Mouse (Mus musculus): ENCODE measurements around the gene Msrb2. TPM values are rescaled to one million over a fixed set of nuclear protein-coding genes. Genes with fewer than 3 reads are reported as not detected.
A peak's percentile ranks its signal among the peaks of the same experiment; 100 is the strongest.

Gene Msrb2
- polyA plus RNA-seq, 1 experiment from 2014 or later: 28.9 TPM

GRCm38 (mm10) chr2:19429031-19429430, 57.8 kb downstream of the Msrb2 start:
- no peak overlapping the region for H3K4me2 ChIP-seq
- H3K4me1 ChIP-seq (replicated peaks): peaks cover 13% of the 10 kb centered on the region; the same call in 1 of the 2 replicates
- H3K9me3 ChIP-seq: no peaks in the 10 kb centered on the region; the same call in 1 of the 2 replicates
- no peak overlapping the region for H3K4me3 ChIP-seq (replicated peaks)
- H3K27ac ChIP-seq: no peak overlapping the region
- WGBS: 7% methylated on average over 10 of the region's 10 CpGs
- peaks cover 84% of the 10 kb centered on the region for H3K27me3 ChIP-seq
- no peak overlapping the region for H3K9ac ChIP-seq (replicated peaks)
- H3K36me3 ChIP-seq: no peaks in the 10 kb centered on the region
- no peak for ATAC-seq (ENCODE audit: insufficient number of reproducible peaks, insufficient read depth, low FRiP score, low TSS enrichment, low read depth)

- 4% methylated on average over 31 of the region's 31 CpGs for WGBS
- Histone ChIP-seq H3K4me1 (replicated peaks) (peaks cover 13% of the 10 kb centered on the region; the same call in 1 of the 2 replicates), H3K4me3 (replicated peaks) (no peak overlapping the region), H3K4me2 (no peak overlapping the region), H3K27me3 (peaks cover 86% of the 10 kb centered on the region), H3K36me3 (no peaks in the 10 kb centered on the region), H3K27ac (no peak overlapping the region), H3K9ac (replicated peaks) (no peak overlapping the region), H3K9me3 (no peaks in the 10 kb centered on the region; the same call in 1 of the 2 replicates)
- ATAC-seq (ENCODE audit: insufficient number of reproducible peaks, insufficient read depth, low FRiP score, low TSS enrichment, low read depth): no peak
These were observed 58.8 kb downstream of the Msrb2 start for GRCm38 (mm10) chr2:19429691-19430690.

- under 1% methylated on average over 33 of the region's 33 CpGs for WGBS
- Histone ChIP-seq H3K27ac (no peak overlapping the region), H3K4me1 (replicated peaks) (peaks cover 13% of the 10 kb centered on the region; the same call in 1 of the 2 replicates), H3K9me3 (no peaks in the 10 kb centered on the region; the same call in 1 of the 2 replicates), H3K36me3 (no peaks in the 10 kb centered on the region), H3K4me2 (peak overlapping the region; percentile 35), H3K9ac (replicated peaks) (no peak overlapping the region), H3K27me3 (peaks cover 86% of the 10 kb centered on the region), H3K4me3 (replicated peaks) (peak overlapping the region; percentile 12; the same call in 1 of the 2 replicates)
- no peak for ATAC-seq (ENCODE audit: insufficient number of reproducible peaks, insufficient read depth, low FRiP score, low TSS enrichment, low read depth)
These were observed 59.5 kb downstream of the Msrb2 start for GRCm38 (mm10) chr2:19430746-19431145.

GRCm38 (mm10) chr2:19431186-19431585, 59.9 kb downstream of the Msrb2 start:
- 2% methylated on average over 18 of the region's 18 CpGs for WGBS

DNA sequence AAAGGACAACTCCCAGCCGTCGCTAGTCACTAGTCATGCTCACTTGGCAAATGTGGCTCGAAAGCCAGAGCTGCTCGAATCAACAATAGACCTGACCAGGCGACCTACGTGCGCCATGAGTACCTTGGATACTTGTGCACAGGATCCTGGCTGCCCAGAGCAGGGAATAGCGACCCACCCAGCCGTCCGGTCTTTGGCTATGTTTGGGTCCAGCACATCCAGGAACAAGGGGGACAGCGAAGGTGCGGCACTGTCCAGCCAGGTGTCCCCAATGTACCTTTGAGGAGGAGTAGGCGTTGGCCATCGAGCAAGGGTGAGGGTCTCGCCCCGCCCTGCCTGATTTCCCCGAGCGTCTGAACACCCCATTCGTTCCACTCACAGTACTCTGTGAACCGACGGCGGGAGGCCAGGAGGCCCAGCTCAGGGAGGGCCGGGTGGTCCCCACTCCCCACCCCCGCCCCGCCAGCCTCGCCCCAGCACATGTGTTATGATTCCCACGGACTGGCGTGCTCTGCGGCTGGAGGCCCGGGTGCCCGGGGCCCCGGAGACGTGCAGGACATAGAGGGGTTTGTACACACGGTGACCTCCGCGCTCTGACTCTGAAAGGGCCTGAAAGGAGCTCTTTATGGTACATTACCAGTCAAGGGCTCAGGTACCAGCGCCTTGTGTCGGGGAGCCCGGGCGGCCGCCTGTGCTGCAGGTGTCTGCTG, 60.5 kb downstream of the Msrb2 start:
- ATAC-seq (ENCODE audit: insufficient number of reproducible peaks, insufficient read depth, low FRiP score, low TSS enrichment, low read depth): peak; percentile 52
- Histone ChIP-seq H3K4me2 (peak overlapping the region; percentile 19; the same call in 1 of the 2 replicates), H3K27me3 (peaks cover 89% of the 10 kb centered on the region), H3K4me3 (replicated peaks) (peak overlapping the region; percentile 16; the same call in 1 of the 2 replicates), H3K4me1 (replicated peaks) (peaks cover 13% of the 10 kb centered on the region; the same call in 1 of the 2 replicates), H3K9me3 (no peaks in the 10 kb centered on the region; the same call in 1 of the 2 replicates), H3K36me3 (no peaks in the 10 kb centered on the region), H3K27ac (no peak overlapping the region), H3K9ac (replicated peaks) (no peak overlapping the region)
- WGBS: 3% methylated on average over 41 of the region's 41 CpGs

More at GRCm38 (mm10) chr2:19431186-19431585, 59.9 kb downstream of the Msrb2 start:
- H3K9me3 ChIP-seq: no peaks in the 10 kb centered on the region; the same call in 1 of the 2 replicates
- H3K27me3 ChIP-seq: peaks cover 90% of the 10 kb centered on the region
- H3K4me3 ChIP-seq (replicated peaks): peak overlapping the region; percentile 12; the same call in 1 of the 2 replicates
- H3K36me3 ChIP-seq: no peaks in the 10 kb centered on the region
- no peak for ATAC-seq (ENCODE audit: insufficient number of reproducible peaks, insufficient read depth, low FRiP score, low TSS enrichment, low read depth)
- H3K9ac ChIP-seq (replicated peaks): no peak overlapping the region
- H3K27ac ChIP-seq: no peak overlapping the region
- H3K4me1 ChIP-seq (replicated peaks): peaks cover 13% of the 10 kb centered on the region; the same call in 1 of the 2 replicates
- H3K4me2 ChIP-seq: peak overlapping the region; percentile 35

DNA sequence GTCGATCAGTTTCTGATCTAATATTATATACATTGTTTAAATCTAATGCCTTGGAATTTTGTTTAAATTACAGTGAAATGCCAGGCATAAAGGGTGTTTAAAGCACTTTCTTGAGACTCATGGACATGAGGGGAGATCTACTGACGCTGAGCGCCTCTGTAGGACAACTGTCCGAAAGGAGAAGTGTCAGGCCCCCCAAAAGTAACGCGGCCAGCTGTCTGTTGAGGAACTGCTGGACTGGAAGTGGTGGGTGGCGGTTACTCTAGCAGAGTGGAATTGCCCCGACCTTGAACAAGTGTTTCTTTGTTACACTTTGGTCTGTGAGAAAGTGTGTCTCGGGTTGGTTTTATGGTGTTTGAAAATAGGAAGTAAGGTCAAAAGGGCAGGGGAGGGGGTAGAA, 73.1 kb downstream of the Msrb2 start:
- WGBS: 3% methylated on average over 9 of the region's 9 CpGs
- peaks cover 30% of the 10 kb centered on the region for H3K4me1 ChIP-seq (replicated peaks)
- H3K9me3 ChIP-seq: no peaks in the 10 kb centered on the region
- no peak overlapping the region for H3K4me2 ChIP-seq
- ATAC-seq (ENCODE audit: insufficient number of reproducible peaks, insufficient read depth, low FRiP score, low TSS enrichment, low read depth): no peak
- no peak overlapping the region for H3K9ac ChIP-seq (replicated peaks)
- no peak overlapping the region for H3K4me3 ChIP-seq (replicated peaks)
- H3K27me3 ChIP-seq: peaks cover 92% of the 10 kb centered on the region
- no peak overlapping the region for H3K27ac ChIP-seq
- no peaks in the 10 kb centered on the region for H3K36me3 ChIP-seq

Other genes starting within 250 kb of the Msrb2 start
- not detected in 2 replicates for gene Armc3, start 172.1 kb upstream of the Msrb2 start, polyA plus RNA-seq (2016; fragmentation: Nextera tagmentation; extraction: Ambion mirVana)
- gene Ptf1a, start 74.2 kb downstream of the Msrb2 start, polyA plus RNA-seq (2016; fragmentation: Nextera tagmentation; extraction: Ambion mirVana): not detected in 2 replicates
- not detected in 2 replicates for gene 4921504E06Rik, start 182.5 kb downstream of the Msrb2 start, polyA plus RNA-seq (2016; fragmentation: Nextera tagmentation; extraction: Ambion mirVana)

All from limb, embryonic 12.5 days (tissue).